Mouse (Mus musculus): ENCODE measurements around the gene Pkdcc.

Pkdcc gene

DNA sequence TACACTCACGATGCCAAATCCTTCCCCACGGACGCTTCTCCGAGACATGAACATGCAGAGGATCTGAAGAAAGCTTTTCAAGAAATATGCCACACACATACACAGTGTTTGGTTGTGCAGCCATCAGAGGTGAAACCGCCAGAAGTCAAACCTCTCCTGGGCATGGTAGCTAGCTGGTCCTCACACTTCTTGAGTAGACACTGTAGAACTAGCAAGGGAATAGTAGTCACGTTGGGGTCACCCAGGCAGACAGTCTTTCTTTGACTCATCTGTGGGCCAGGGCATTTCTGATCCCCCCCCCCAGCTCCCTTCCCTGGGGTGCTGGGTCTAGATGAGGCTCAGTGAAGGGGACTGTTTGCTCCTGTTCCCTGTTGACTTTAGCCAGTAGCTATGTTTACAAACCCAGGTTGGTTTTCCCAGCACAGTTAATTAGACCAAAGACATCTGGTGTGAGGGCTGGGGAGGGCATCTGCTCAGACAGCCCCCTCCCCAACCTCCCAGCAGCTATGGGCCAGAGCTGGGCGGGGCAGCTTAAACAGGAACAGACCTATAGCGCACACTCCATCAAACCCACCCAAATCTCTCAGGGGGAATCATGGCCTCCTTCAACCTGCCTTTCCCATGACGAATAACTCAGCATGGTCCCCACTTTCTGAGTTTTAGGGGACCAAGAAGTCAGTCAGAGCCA lies 1.7 kb upstream of the Pkdcc start:
- DNase-seq (ENCODE audit: low spot score) = no peak

DNA sequence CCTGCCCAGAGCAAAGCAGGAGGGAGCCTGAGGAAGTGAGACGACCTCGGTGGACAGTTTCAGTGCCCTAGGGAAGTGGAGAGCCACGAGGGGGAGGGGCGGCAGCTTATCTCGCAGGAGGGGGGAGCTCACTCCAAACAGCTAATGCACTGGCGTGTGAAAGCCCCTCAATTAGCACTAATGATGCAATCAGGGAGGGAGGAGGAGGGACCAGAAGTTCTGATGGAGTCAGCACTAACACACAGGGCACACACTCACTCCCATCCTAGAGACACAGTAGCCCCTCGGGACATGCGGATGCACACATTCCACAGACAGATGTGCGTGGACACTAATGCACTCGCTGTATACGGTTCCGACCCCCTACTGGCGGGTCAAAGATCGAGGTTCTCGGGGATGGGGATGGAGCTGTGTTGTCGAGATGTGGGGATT lies 915 bp upstream of the Pkdcc start:
- DNase-seq (ENCODE audit: low spot score) = peak; percentile 85

DNA sequence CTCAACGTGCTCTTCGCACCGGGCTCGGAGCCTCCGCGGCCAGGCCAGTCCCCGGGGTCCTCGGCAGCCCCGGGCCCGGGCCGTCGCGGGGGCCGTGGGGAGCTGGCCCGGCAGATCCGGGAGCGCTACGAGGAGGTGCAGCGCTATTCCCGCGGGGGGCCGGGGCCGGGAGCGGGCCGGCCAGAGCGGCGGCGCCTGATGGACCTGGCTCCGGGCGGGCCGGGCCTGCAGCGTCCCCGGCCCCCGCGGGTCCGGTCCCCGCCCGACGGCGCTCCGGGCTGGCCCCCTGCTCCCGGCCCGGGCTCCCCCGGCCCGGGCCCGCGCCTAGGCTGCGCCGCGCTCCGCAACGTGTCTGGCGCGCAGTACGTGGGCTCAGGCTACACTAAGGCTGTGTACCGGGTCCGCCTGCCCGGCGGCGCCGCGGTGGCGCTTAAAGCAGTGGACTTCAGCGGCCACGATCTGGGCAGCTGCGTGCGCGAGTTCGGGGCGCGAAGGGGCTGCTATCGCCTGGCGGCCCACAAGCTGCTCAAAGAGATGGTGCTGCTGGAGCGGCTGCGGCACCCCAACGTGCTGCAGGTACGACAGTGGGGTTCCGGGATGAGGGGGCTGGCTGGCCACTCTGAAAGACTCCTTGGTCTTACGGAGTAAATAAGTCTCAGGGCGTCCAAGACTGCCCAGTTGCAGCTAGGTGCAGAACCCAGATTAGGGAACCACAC lies 595 bp downstream of the Pkdcc start:
- no peak for DNase-seq (ENCODE audit: low spot score)

DNA sequence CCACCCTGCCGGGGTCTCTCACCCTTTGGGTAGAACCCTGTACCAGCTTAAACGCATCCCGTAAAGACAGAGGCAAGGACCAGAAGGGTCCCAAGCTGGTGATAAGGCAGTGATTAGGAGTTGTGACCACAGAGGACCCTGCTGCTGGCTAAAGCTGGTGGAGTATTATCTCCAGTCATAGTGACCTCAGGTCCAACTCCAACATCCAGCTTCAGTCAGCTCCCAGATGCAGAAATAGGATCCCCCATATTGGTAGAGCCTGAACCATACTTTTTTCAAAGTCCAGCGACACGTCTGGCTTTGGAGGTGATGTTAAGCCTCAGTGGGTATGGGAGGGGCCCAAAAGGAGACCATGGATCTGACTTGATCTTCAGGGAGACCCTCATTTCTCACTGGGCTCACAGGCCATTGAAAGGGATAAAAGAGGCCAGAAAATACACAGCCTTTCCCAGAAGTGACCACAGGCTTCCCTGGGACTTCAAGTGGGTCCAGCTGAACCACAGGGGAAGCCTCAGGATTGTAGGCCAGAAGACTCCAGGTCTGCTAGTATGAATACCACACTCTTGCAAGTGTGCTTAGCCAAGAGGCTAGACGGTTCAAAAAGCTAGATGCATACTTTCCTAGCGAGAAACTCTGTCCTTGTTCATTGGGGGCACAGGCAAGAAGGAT lies 1.3 kb downstream of the Pkdcc start:
- DNase-seq (ENCODE audit: low spot score) = no peak

DNA sequence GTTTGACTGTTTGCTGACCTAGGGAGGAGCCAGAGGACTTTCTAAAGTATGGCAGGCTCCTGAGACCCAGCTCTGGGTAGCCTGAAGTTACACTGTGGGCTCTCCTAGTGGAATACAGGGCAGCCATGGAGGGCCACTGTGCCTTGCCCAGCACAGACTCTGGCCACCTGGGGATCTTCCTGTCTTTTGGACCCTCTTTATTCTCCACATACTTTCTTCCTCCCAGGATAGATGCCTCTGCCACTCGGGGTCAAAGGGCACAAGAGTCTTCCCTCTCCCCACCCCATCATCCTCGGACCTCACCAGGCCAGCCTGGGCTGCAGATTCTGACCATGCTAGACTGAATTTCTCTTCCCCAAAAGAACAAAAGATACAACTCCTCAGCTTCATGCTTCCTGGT lies 3.1 kb downstream of the Pkdcc start:
- no peak for DNase-seq (ENCODE audit: low spot score)

DNA sequence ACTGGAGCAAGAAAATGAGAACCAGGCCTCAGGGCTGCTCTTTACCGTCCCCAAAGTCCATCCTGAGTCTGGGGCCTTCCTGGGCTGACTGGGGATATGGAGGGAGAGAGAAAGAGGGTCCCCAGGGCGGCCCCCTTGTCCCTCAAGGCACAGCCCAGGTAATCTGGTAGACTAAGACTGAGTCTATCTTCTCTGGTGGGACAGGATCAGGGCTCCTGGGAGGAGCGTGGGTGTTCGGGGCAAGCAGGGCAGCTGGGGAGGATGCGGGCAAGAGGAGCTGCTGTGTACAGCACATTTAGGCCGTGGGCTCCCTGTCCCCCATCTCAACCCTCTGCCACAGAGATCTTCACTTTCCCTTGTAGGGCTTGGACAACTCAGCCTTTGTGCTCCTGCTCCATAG lies 3.6 kb downstream of the Pkdcc start:
- no peak for DNase-seq (ENCODE audit: low spot score)

DNA sequence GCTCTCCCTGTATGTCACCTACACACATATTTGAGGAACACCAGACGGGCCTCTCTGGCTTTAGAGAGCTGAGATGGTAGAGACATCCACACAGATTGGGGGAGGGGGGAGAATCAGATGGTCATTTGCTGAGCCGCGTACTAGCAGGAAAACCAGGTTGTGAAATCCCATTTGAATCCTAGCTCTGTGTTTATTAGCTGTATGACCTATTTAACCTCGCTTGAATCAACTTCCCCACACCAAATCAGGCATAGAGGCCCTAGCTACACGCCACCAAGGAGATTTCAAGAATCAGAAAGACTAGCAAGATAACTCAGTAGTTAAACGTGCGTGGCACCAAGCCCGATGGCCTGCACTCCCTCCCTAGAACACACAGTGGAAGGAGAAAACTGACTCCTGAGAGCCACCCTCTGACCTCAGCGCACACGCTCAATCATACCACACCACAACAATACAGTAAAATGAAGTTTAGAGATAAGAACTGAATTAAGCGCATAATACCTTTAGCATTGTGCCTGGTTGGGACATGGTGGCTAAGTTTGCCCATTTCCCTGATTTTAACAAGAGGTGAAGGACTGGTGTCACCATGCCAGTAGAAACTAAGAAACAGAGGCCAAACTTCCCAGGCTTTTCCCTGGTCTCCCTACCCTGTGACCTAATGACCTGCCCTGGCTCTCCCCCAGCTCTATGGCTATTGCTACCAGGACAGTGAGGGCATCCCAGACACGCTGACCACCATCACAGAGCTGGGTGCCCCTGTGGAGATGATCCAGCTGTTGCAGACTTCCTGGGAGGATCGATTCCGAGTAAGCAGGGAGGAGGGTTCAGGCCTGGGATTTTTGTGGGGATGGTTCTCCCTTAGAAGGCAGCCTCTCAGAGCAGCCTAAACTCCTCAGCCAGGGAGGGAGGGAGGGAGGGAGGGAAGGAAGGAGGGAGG lies 4.5 kb downstream of the Pkdcc start:
- no peak for DNase-seq (ENCODE audit: low spot score)

DNA sequence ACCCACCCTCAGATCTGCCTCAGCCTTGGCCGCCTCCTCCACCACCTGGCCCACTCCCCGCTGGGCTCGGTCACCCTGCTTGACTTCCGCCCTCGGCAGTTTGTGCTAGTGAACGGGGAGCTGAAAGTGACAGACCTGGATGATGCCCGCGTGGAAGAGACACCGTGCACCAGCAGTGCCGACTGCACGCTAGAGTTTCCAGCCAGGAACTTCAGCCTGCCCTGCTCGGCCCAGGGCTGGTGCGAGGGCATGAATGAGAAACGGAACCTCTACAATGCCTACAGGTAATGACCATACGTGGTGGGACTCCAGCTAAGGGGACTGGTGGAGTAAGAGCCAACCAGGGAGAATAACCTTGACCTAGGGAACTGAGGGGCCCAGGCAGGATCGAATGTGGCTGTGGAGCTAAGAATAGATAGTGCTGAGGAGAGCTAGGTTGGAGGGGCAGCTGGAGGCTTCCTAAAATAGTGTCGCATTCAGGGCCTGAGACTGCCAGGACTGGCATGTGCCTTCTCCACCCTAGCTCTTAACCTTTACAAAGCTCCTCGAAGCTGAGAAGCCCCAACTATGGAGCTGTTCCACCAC lies 6.0 kb downstream of the Pkdcc start:
- DNase-seq (ENCODE audit: low spot score) = no peak

DNA sequence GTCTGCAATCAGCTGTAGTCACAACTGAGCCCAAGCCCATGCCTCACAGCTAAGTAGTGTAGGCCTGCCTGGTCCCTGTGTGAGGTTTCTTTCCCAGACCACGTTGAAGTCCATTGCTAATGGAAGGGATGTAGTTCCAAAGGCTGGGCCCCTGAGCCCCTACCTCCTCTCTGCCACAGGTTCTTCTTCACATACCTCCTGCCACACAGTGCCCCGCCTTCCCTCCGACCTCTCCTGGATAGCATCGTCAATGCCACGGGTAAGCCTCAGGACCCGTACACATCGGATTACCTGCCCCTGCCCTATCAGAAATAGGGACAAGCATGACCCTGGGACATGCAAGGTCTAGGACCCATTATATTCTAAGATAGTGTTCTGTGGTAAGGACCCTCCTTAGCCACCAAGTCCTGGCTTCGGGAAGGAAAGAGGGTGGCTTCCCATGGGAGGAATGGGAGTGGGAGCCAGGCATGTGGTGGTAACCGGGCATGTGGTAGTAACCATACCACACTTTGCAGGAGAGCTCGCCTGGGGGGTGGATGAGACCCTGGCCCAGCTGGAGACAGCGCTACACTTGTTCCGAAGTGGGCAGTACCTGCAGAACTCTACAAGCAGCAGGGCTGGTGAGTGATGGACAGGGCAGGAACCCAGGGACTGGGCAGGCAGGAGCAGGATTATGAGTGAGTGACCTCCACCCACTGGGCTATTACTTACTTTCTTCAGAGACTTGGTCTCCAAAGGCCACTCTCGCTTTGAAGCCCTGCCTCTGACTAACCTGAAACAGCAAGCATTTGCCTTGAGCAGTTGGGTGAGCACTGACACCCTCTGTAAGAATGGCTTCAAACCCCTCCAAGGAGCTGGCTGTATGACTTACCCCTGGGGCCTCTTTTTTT lies 6.8 kb downstream of the Pkdcc start:
- DNase-seq (ENCODE audit: low spot score) = no peak

DNA sequence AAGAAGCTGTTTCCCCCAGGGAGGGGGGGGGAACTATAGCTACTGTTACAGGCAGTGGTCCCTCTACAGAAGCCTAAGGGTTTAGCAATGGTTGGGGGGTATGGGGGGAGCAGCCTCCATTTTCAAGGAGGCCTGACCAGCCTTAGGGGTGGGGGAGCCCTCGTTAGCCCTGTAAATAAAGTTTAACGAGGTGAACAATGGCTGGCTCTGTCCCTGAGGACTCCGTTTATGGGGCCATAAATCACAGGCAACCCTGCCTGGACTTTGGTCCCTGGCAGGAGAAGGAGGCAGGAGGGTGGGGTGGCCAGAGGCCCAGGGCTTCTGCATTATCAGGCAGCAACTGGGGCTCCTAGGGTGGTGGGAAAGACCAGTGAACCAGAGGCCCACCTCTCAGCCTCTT lies 7.6 kb downstream of the Pkdcc start:
- peak; percentile 71 for DNase-seq (ENCODE audit: low spot score)

DNA sequence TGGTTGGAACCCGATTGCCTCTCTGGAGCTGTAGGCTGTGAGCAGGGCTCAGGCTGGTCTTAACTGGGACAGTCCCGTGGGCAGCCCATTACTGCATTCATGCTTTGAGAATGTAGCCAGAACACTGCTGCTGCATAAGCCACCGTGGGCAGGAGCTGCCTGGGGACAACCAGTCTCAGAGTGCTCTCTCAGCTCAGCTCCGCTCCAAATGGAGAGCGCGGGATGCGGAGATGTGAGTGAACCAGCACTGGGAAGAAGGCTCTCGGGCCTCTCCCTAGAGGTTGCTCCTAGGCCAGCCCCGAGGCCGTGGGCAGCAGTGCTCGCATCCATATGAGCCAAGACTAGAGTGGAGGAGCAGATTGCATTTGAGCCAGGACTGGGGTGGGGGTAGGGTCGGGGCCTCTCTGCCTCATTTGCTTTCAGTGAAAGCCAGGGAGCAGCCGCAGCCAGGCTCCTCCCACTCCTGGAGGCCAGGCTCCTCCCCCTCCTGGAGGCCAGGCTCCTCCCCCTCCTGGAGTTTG lies 9.4 kb downstream of the Pkdcc start:
- DNase-seq (ENCODE audit: low spot score) = no peak

DNA sequence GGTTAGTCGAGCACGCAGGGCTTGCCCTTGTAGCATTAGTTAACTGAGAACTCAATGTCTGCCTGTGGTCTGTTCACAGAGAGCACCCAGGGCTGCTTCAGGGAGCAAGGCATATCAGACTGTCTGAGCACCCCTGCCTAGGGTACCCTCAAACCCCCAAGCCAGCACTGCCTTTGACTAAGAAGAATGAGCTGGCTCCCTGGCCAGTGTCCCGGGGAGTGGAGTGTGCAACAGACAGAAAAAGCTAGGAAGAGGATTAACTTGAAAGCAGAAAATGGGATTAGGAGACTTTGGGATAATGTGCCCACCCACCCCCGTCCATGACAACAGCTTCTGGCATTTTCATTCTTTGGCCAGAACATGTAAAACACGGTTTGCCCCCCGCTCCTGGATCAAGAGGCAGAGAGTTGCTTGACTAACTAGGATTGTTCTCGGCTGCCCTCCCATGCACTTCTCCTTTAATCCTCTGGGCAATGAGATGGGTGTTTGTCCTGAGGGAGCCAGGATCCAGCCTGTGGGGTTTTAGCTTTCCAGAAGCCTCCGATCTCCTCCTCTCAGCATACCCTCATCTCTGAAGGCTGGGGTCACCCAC lies 11.4 kb downstream of the Pkdcc start:
- DNase-seq (ENCODE audit: low spot score) = peak; percentile 27

DNA sequence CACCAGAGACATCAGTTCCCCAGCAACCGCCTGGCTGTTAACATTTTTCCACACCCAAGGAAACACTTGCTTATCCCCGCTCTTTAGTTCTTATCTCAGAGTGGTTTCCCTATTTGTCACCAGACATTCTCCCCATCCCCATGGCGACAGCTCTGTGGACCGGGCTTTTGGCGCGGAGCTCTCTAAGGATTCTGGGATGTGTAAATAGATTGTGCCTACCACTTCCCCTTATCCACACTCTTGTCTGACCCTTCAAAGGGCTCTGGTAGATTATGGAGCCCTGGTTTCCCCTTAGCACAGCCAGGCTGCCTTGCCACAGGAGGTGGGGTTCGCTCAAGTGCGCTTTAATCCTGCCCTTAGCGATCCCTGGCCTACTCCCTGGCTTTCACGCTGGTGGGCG lies 16.3 kb downstream of the Pkdcc start:
- DNase-seq (ENCODE audit: low spot score) = peak; percentile 23

DNA sequence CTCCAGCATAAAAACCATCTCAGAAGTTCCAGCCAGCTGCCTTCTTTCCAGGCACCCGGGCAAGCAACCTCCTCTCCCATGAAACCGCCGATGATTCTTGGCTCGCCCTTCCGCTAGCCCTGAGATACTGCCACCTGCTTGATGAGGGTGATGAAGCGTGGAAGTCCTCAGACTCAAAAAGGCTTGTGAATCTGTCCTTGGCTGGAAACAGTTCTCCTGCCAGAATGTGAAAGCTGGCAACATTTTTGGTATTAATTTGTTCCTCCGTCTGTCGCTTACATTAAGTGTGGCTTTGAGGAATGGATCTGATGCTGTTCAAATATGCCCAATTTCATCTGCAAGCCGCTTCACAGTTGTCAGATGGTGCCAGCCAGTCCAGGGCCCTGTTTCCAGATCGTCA lies 20.1 kb downstream of the Pkdcc start:
- no peak for DNase-seq (ENCODE audit: low spot score)

DNA sequence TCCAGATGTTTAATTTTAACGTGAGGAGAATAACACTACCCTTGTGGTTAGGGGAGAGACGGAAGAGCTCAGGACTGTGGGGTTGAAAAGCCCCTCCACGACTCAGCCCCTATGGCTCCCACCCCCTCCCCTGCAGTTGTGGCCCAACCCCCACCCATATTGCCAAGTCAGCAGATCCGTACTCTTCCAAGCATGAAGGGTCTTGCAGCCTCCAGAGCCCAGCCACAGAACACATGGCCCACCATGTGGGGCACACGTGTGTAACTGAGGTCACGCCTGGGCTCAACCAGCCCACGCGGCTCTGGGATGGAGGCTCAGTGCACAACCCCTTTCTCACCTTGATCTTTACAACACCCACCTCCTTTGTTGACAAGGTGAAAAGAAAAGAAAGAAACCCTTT lies 21.1 kb downstream of the Pkdcc start:
- no peak for DNase-seq (ENCODE audit: low spot score)

DNA sequence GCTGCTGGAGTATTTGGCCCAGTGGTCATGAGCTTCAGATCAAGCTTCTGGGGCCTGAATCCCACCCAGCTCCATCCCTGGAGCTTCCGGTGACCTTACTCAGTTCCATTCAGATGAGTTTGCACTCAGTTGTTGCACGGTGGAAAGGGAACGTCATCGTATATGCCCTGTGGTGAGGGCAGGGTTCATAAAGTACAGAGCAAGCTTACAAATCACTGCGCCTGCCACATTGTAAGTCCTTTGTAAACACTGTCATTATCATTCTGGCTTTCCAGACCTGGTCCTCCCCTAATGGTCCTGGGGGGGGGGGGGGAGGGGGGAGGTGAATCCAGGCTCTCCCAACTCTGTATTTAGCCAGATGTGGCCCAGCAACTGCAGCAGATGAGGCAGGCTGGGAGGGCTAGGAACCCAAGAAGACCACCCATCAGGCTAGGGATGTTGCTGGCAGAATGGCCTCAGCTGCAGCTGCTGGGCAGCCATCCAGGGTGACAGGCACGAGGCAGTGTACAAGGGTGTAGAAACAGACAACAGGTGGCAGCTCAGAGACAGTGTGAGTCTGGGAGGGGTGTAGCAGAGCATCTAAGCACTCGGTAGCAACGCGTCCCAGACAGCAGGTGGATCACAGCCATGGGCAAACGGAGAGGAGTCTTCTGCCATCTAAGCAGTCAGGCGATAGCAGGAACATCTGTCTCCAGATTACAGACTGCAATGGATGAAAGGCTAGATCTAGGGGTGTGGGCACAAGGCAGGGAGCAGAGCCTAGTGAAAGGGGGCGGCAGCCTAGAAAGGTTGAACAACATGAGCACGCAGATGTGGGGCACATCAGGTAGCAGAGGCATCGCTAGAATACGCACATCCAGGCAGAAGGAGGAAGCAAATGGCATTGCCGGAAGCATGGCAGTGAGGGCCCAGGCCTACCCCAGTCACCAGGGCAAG lies 23.3 kb downstream of the Pkdcc start:
- no peak for DNase-seq (ENCODE audit: low spot score)

DNA sequence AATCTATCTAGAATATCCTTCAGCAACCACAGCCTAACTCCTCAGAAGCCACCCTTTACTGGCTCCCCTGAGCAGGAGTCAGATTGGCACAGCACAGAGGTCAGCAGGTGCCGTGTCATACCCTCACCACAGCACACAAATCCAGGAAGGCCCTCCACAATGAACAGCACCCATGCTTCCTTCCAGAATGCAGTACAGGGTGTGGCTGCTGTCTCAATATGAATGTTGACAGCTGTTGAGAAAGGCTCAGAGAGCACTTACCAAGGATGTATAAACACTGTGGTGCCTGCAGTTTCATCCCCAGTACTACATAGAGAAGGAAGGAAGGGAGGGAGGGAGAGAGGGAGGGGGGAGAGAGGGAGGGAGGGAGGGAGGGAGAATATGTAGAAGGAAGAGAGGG lies 29.4 kb downstream of the Pkdcc start:
- DNase-seq (ENCODE audit: low spot score) = no peak

DNA sequence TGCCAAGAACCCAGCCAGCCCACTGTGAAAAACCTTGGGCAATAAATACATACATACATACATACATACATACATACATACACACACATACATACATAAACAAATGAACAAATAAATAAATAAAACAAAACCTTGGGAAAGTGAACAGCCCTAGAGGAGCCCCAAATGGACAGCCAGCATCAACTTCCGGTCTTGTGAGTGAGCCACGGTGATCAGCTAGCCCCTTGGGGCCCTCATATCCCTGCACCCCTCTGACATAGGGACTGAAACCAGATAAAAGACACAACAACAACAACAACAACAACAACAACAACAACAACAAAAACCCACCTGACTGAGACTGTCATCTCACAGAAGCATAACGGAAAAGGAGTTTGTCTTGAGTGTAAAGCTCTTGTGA lies 30.4 kb downstream of the Pkdcc start:
- DNase-seq (ENCODE audit: low spot score) = no peak

DNA sequence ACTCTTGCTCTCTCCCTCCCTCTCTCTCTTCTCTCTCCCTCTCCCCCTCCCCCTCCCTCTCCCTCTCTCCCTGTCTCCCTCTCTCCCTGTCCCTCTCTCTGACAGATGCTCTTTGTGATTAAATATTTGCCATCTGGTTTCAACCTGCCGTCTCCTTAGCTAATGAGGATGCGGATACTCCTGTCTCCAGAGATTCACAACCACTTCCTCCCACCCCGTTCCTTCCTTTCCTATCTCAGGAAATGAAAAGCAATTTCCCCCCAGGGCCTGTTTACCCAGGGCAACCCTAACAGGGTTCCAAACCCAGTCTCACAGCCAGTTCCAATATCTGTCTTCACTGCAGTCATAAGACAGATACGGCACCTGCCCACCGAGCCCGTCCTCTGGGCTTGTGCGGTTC lies 31.0 kb downstream of the Pkdcc start:
- DNase-seq (ENCODE audit: low spot score) = no peak
